Mouse (Mus musculus): ENCODE data around the gene Tmem97.
A peak's percentile ranks its signal among the peaks of the same experiment; 100 is the strongest.

DNA sequence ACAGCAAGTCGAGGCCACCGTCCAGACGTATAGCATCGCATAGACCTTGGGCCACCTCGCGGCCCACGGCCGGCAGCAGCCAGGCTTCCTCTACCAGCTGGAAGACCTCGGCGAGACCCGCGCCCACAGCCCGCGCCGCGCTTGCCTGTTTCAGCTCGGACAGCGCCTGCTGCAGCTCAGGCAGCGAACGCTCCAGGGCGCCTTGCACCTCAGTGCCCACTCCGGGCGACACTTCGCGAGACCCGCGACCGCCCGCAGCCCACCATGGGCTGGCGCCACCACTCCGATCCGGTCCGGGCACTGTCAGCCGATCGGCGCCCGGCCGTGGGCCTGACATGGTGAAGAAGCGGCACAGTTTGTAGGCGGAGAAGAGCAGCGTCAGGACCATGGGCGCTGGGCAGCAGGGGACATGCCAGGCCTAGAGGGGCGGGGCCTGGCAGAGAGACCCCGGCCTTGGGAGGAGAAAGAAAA lies 53.5 kb downstream of the Tmem97 start:
- TF ChIP-seq CTCF (IDR thresholded peaks at IDR 0.05; ENCODE audit: borderline replicate concordance, control insufficient read depth, extremely low read depth, insufficient read depth, low read length, poor library complexity) = 0 out of 2 replicates have a peak, but pooled peaks have one; percentile 13
- TF ChIP-seq POLR2A (IDR thresholded peaks at IDR 0.05; ENCODE audit: control insufficient read depth, extremely low read depth, insufficient read depth, low read length, poor library complexity) = no peak
